Mouse (Mus musculus): ENCODE measurements around the gene Myo1b.

- TF ChIP-seq CTCF (IDR thresholded peaks at IDR 0.05; ENCODE audit: low read depth, low read length) (no peak), POLR2A (IDR thresholded peaks at IDR 0.05; ENCODE audit: extremely low read depth, insufficient read depth, low read length) (no peak)
Measured at GRCm38 (mm10) chr1:51814854-51815630, 100.8 kb downstream of the Myo1b start.

All from liver, adult 2 months (tissue).